Mouse (Mus musculus) MEL (cell line): Measurements from ENCODE around the gene Ncs1. TPM values are rescaled to one million over a fixed set of nuclear protein-coding genes. Genes with fewer than 3 reads are reported as not detected.

Source experiments
- DNase-seq: peaks from one replicate; pipeline ENCODE4 v3.0.0; 2011; ENCODE audit warnings: low read depth, low spot score
- H3K27ac ChIP-seq: 2 replicates; pipeline ENCODE4 v1.5.1; 2012; ENCODE audit warnings: low read depth, mild to moderate bottlenecking, control low read depth, low read length, moderate library complexity; ENCODE audit not compliant: control insufficient read depth
- H3K27me3 ChIP-seq, 2 experiments: fragments of 150-350 bp in 1 of 2; sonication (generic) in 1 of 2; 2 replicates each; pipeline ENCODE4 v1.6.1; 2012; ENCODE audit warnings: low read length in 2 of 2, mild to moderate bottlenecking in 2 of 2, improper control_type of control experiment in 1 of 2, moderate library complexity in 1 of 2; ENCODE audit not compliant: insufficient read depth in 2 of 2, control insufficient read depth in 1 of 2
- H3K36me3 ChIP-seq, 2 experiments: 2 replicates each; pipeline ENCODE4 v1.6.1; 2012 to 2014; ENCODE audit warnings: low read length in 2 of 2, improper control_type of control experiment in 1 of 2, inconsistent platforms in 1 of 2, mild to moderate bottlenecking in 1 of 2; ENCODE audit not compliant: insufficient read depth in 2 of 2, control insufficient read depth in 1 of 2
- H3K4me1 ChIP-seq, 2 experiments: fragments of 150-350 bp in 1 of 2; sonication (generic) in 1 of 2; 2 replicates each; pipeline ENCODE4 v1.6.1; 2012; ENCODE audit warnings: low read length in 2 of 2, improper control_type of control experiment in 1 of 2, mild to moderate bottlenecking in 1 of 2; ENCODE audit not compliant: insufficient read depth in 2 of 2, control insufficient read depth in 1 of 2
- H3K4me3 ChIP-seq, 2 experiments: fragments of 150-350 bp in 1 of 2; sonication (generic) in 1 of 2; 2 replicates each; pipeline ENCODE4 v1.5.1; 2012; ENCODE audit warnings: low read depth in 2 of 2, low read length in 2 of 2, mild to moderate bottlenecking in 2 of 2, moderate library complexity in 2 of 2, control low read depth in 1 of 2, improper control_type of control experiment in 1 of 2; ENCODE audit not compliant: control insufficient read depth in 1 of 2, insufficient read depth in 1 of 2
- H3K79me2 ChIP-seq: 2 replicates; pipeline ENCODE4 v1.6.1; 2012; ENCODE audit warnings: mild to moderate bottlenecking, low read length, moderate library complexity; ENCODE audit not compliant: control insufficient read depth, poor library complexity, insufficient read depth
- H3K9ac ChIP-seq: 2 replicates; pipeline ENCODE4 v1.6.1; 2012; ENCODE audit warnings: low read depth, mild to moderate bottlenecking, control low read depth, low read length, moderate library complexity; ENCODE audit not compliant: control insufficient read depth, poor library complexity, severe bottlenecking
- H3K9me3 ChIP-seq: fragments of 150-350 bp; sonication (generic); replicated peaks from 2 replicates; pipeline ENCODE4 v1.6.1; 2012; ENCODE audit warnings: mild to moderate bottlenecking, low read length, improper control_type of control experiment, moderate library complexity; ENCODE audit not compliant: insufficient read depth
- CHD1 ChIP-seq: IDR thresholded peaks from 2 replicates; pipeline ENCODE4 v1.6.1; 2012; ENCODE audit warnings: low read depth, mild to moderate bottlenecking, inconsistent platforms, low read length, improper control_type of control experiment
- ELF1 ChIP-seq: IDR thresholded peaks from 2 replicates; pipeline ENCODE4 v1.6.1; 2014; ENCODE audit warnings: low read depth, mild to moderate bottlenecking, inconsistent platforms, low read length, improper control_type of control experiment, moderate library complexity
- EP300 ChIP-seq, 2 experiments: IDR thresholded peaks; 2 replicates each; pipeline ENCODE4 v1.6.1; 2011; ENCODE audit warnings: improper control_type of control experiment in 2 of 2, low read length in 2 of 2, low read depth in 1 of 2, mild to moderate bottlenecking in 1 of 2
- GATA1 ChIP-seq: IDR thresholded peaks from 2 replicates; pipeline ENCODE4 v1.6.1; 2011; ENCODE audit warnings: low read depth, low read length, improper control_type of control experiment
- MAFK ChIP-seq: IDR thresholded peaks from 2 replicates; pipeline ENCODE4 v1.6.1; 2011; ENCODE audit warnings: low read depth, mild to moderate bottlenecking, low read length, improper control_type of control experiment, borderline replicate concordance
- MAX ChIP-seq: IDR thresholded peaks from 2 replicates; pipeline ENCODE4 v1.6.1; 2011; ENCODE audit warnings: low read length, improper control_type of control experiment
- MEF2A ChIP-seq: IDR thresholded peaks from 2 replicates; pipeline ENCODE4 v1.6.1; 2014; ENCODE audit warnings: low read depth, mild to moderate bottlenecking, inconsistent platforms, low read length, improper control_type of control experiment; ENCODE audit not compliant: poor library complexity, insufficient replicate concordance, severe bottlenecking; ENCODE audit errors: extremely low read depth
- MXI1 ChIP-seq: IDR thresholded peaks from 2 replicates; pipeline ENCODE4 v1.6.1; 2011; ENCODE audit warnings: mild to moderate bottlenecking, low read depth, low read length, improper control_type of control experiment
- MYB ChIP-seq: IDR thresholded peaks from 2 replicates; pipeline ENCODE4 v1.6.1; 2011; ENCODE audit warnings: mild to moderate bottlenecking, low read depth, low read length, improper control_type of control experiment
- MYC ChIP-seq: IDR thresholded peaks from 2 replicates; pipeline ENCODE4 v1.6.1; 2011; ENCODE audit warnings: low read depth, mild to moderate bottlenecking, low read length, improper control_type of control experiment, moderate library complexity
- NELFE ChIP-seq: IDR thresholded peaks from 2 replicates; pipeline ENCODE4 v1.6.1; 2011; ENCODE audit warnings: low read depth, low read length, improper control_type of control experiment
- POLR2AphosphoS2 ChIP-seq: IDR thresholded peaks from 2 replicates; pipeline ENCODE4 v1.6.1; 2011; ENCODE audit warnings: low read length, improper control_type of control experiment
- POLR2AphosphoS5 ChIP-seq: IDR thresholded peaks from 2 replicates; pipeline ENCODE4 v1.6.1; 2012; ENCODE audit warnings: low read depth, borderline replicate concordance, mild to moderate bottlenecking, inconsistent platforms, low read length, moderate library complexity, mixed read lengths
- SIN3A ChIP-seq: IDR thresholded peaks from 2 replicates; pipeline ENCODE4 v1.6.1; 2012; ENCODE audit warnings: low read length, improper control_type of control experiment, inconsistent platforms
- UBTF ChIP-seq: IDR thresholded peaks from 2 replicates; pipeline ENCODE4 v1.6.1; 2012; ENCODE audit warnings: low read depth, mild to moderate bottlenecking, inconsistent platforms, low read length, improper control_type of control experiment, moderate library complexity, borderline replicate concordance; ENCODE audit not compliant: insufficient read depth
- USF2 ChIP-seq, 2 experiments: IDR thresholded peaks; 2 replicates each; pipeline ENCODE4 v1.6.1; 2011 to 2012; ENCODE audit warnings: improper control_type of control experiment in 2 of 2, low read length in 2 of 2, borderline replicate concordance in 1 of 2, inconsistent platforms in 1 of 2, low read depth in 1 of 2, mild to moderate bottlenecking in 1 of 2; ENCODE audit not compliant: insufficient read depth in 1 of 2
- ZC3H11A ChIP-seq: IDR thresholded peaks from 2 replicates; pipeline ENCODE4 v1.6.1; 2012; ENCODE audit warnings: low read depth, mild to moderate bottlenecking, inconsistent platforms, low read length, improper control_type of control experiment
- ZMIZ1 ChIP-seq: IDR thresholded peaks from 2 replicates; pipeline ENCODE4 v1.6.1; 2012; ENCODE audit warnings: low read depth, mild to moderate bottlenecking, inconsistent platforms, low read length, improper control_type of control experiment, moderate library complexity
- ZNF384 ChIP-seq: IDR thresholded peaks from 2 replicates; pipeline ENCODE4 v1.6.1; 2012; ENCODE audit warnings: low read depth, mild to moderate bottlenecking, inconsistent platforms, low read length, improper control_type of control experiment
- polyA plus RNA-seq, 2 experiments: library from polyadenylated mRNA; stranded (reverse) in 1 of 2; unstranded in 1 of 2; fragments of >175 nt in 1 of 2; fragments of >200 nt in 1 of 2; gene quantifications; 2 replicates each; pipeline versions ENCODE4 v1.2.1 to v1.2.4; 2012; ENCODE audit warnings: low replicate concordance in 2 of 2, low read depth in 1 of 2; ENCODE audit not compliant: insufficient read length in 2 of 2, insufficient read depth in 1 of 2, missing spikeins in 1 of 2
- total RNA-seq: library from RNA; depleted of rRNA; stranded (reverse); fragments of 300-350 nt; gene quantifications from 2 replicates; pipeline ENCODE4 v1.2.3, GENCODE M21; 2012

The Ncs1 gene
- total and polyA plus RNA-seq, 3 experiments: 14.5 to 17.6 TPM; not detected in 1

- Histone ChIP-seq H3K9ac (no peak overlapping the region), H3K36me3 (no peaks in the 10 kb centered on the region), H3K4me3 (no peak overlapping the region), H3K27me3 (no peaks in the 10 kb centered on the region), H3K9me3 (no peaks in the 10 kb centered on the region), H3K4me1 (peaks cover 0 to 4% of the 10 kb centered on the region in 2 experiments; a peak in 1 of 4 replicates), H3K27ac (no peak overlapping the region), H3K79me2 (no peaks in the 10 kb centered on the region)
- DNase-seq: no peak
- no peak for TF ChIP-seq SIN3A
- TF ChIP-seq ELF1: no peak
- TF ChIP-seq MEF2A: no peak
- TF ChIP-seq GATA1: no peak
- TF ChIP-seq ZMIZ1: no peak
- no peak for TF ChIP-seq MYC
- TF ChIP-seq MYB: no peak
- no peak for TF ChIP-seq POLR2AphosphoS5
- TF ChIP-seq MXI1: no peak
- no peak for TF ChIP-seq CHD1
- TF ChIP-seq USF2 (IDR thresholded peaks at IDR 0.05; ENCODE audit: borderline replicate concordance in 1 of 2, insufficient read depth in 1 of 2, low read depth in 1 of 2, low read length in 2 of 2): no peak
- TF ChIP-seq UBTF: no peak
- no peak for TF ChIP-seq POLR2AphosphoS2
- TF ChIP-seq NELFE: no peak
- no peak for TF ChIP-seq ZNF384
- TF ChIP-seq MAFK: no peak
- TF ChIP-seq MAX: no peak
- no peak for TF ChIP-seq EP300 (IDR thresholded peaks at IDR 0.05; ENCODE audit: low read depth in 1 of 2, low read length in 2 of 2)
Observed at GRCm38 (mm10) chr2:31257096-31257495, 11.5 kb downstream of the Ncs1 start.

- DNase-seq: peak; percentile 71
- Histone ChIP-seq H3K79me2 (no peaks in the 10 kb centered on the region), H3K27ac (no peak overlapping the region), H3K9me3 (no peaks in the 10 kb centered on the region), H3K36me3 (no peaks in the 10 kb centered on the region), H3K4me3 (peak overlapping the region; percentile 40 to 47; a peak in 3 of 4 replicates), H3K9ac (peak overlapping the region; percentile 20; the same call in 1 of the 2 replicates)
- TF ChIP-seq CHD1 (no peak), ZC3H11A (no peak), SIN3A (peak; percentile 25; the same call in 1 of the 2 replicates), MYB (no peak)
- TF ChIP-seq, all 39 proteins: peak for 1
- Histone ChIP-seq H3K4me1 (peaks cover 0 to 4% of the 10 kb centered on the region in 2 experiments; a peak in 1 of 4 replicates), H3K27me3 (no peaks in the 10 kb centered on the region)
Observed at GRCm38 (mm10) chr2:31258609-31259366, 13.2 kb downstream of the Ncs1 start.
